13 mouse cellular contexts compared by ENCODE assay signal in genomic region chr19:55305024-55305423, GRCm38 (mm10). TPM values are rescaled to one million over a fixed set of nuclear protein-coding genes. Genes with fewer than 3 reads are reported as not detected.
DNase-seq lines count a peak whose midpoint lies in the region; ATAC-seq and TF ChIP-seq lines count a peak whose summit lies in the region.
"Had no signal": no experiment of that assay in that cellular context is flagged by ENCODE, and none has a peak within 500 bp of the region (broad histone marks: within the 10 kb centered on the region; RNA-seq: fewer than 3 reads in every experiment).

No protein-coding gene starts in this region.

- ATAC-seq in megakaryocyte-erythroid progenitor cell, adult 5-6 weeks (replicated peaks; ENCODE audit: low FRiP score, low TSS enrichment, poor library complexity, severe bottlenecking): 0 out of 2 replicates have a peak, but pooled peaks have one; percentile 32

- H3K4me3 ChIP-seq in left cerebral cortex, adult 2 months: no peak overlapping the region
- H3K4me3 ChIP-seq: embryonic facial prominence, embryonic 13.5 days had no signal

- intact Hi-C loops in left cerebral cortex, adult 2 months (cut with DNase I): loop anchor here (1.0 kb wide), 1 partner anchor 87 kb away; no protein-coding TSS in a partner anchor
- intact Hi-C loops in left cerebral cortex, postnatal 4 days (cut with DNase I): loop anchor here (5.0 to 10.0 kb wide), 2 partner anchors 88 to 220 kb away; no protein-coding TSS in a partner anchor

- TF ChIP-seq CTCF in left cerebral cortex, adult 2 months (IDR thresholded peaks at IDR 0.05): peak; percentile 59

- H3K27ac ChIP-seq in left cerebral cortex, adult 2 months: no peak overlapping the region
- H3K27ac ChIP-seq: embryonic facial prominence, embryonic 13.5 days had no signal

- DNase-seq in embryo, embryonic 10.5 days (ENCODE audit: low spot score): peak; percentile 34
- DNase-seq in embryo, embryonic 10 days (ENCODE audit: low spot score): no peak
- no peak for DNase-seq in left cerebral cortex, adult 2 months (ENCODE audit: extremely low spot score in 1 of 2, low spot score in 2 of 2)
- DNase-seq in left cerebral cortex, postnatal 4 days: no peak
- DNase-seq in NIH3T3 (ENCODE audit: low read depth): peak; percentile 62
- no peak for DNase-seq in cerebellum, adult 8-10 months
- no peak for DNase-seq in urinary bladder, adult 18-20 months (ENCODE audit: low spot score in 2 of 2)
- DNase-seq: kidney, adult 8-10 months; layer of hippocampus, postnatal 36 days; lung, adult 18-20 months; thymus, postnatal 36 days had no signal

RNA-seq across cellular contexts. Expression of gene Zdhhc6, which starts 10.8 kb away (rescaled TPM):
- 10 to 100 TPM; 26.3 to 28.9 TPM for total RNA-seq in left cerebral cortex, adult 2 months (2021)
- total RNA-seq in left cerebral cortex, postnatal 4 days (2021): 10 to 100 TPM; 27.7 to 30.7 TPM
- total RNA-seq in megakaryocyte-erythroid progenitor cell, adult 5-6 weeks (2014; fragmentation: Nextera tagmentation): 80.1 and 80.5 TPM in 2 replicates
- 66.1 and 68.1 TPM in 2 replicates for total RNA-seq in megakaryocyte-erythroid progenitor cell, adult 5-6 weeks (2017)

RNA-seq across cellular contexts. Expression of gene Vti1a, which starts 11.1 kb away (rescaled TPM):
- 10 to 100 TPM; 66.2 to 67.0 TPM for total RNA-seq in left cerebral cortex, adult 2 months (2021)
- 10 to 100 TPM; 49.6 to 50.2 TPM for total RNA-seq in left cerebral cortex, postnatal 4 days (2021)
- 56.4 and 65.4 TPM in 2 replicates for total RNA-seq in megakaryocyte-erythroid progenitor cell, adult 5-6 weeks (2014; fragmentation: Nextera tagmentation)
- total RNA-seq in megakaryocyte-erythroid progenitor cell, adult 5-6 weeks (2017): 39.6 and 54.3 TPM in 2 replicates

RNA-seq across cellular contexts. Expression of gene Acsl5, which starts 53.3 kb away (rescaled TPM):
- 10 to 100 TPM; 52.0 to 57.0 TPM for total RNA-seq in left cerebral cortex, adult 2 months (2021)
- 10 to 100 TPM; 25.2 to 27.3 TPM for total RNA-seq in left cerebral cortex, postnatal 4 days (2021)
- 180 and 241 TPM in 2 replicates for total RNA-seq in megakaryocyte-erythroid progenitor cell, adult 5-6 weeks (2014; fragmentation: Nextera tagmentation)
- 295 and 345 TPM in 2 replicates for total RNA-seq in megakaryocyte-erythroid progenitor cell, adult 5-6 weeks (2017)

Comparison
In these comparisons a context has a peak if more than half of its experiments do, and no peak if none do; other contexts are left out.
1. DNase-seq: peak in embryo, embryonic 10.5 days (single experiment) and NIH3T3 (single experiment); none in embryo, embryonic 10 days (single experiment), left cerebral cortex, adult 2 months (0 of 2), left cerebral cortex, postnatal 4 days (single experiment), cerebellum, adult 8-10 months (single experiment) and urinary bladder, adult 18-20 months (0 of 2).